Comparison of ENCODE assay signal across 9 mouse cellular contexts in genomic region chr3:119154604-119155444, GRCm38 (mm10).
DNase-seq lines count a peak whose midpoint lies in the region; ATAC-seq lines count a peak whose summit lies in the region.
"Had no signal": no experiment of that assay in that cellular context is flagged by ENCODE, and none has a peak within 500 bp of the region (broad histone marks: within the 10 kb centered on the region; RNA-seq: fewer than 3 reads in every experiment).

No protein-coding gene starts in this region.

- peak; percentile 5 for DNase-seq in kidney, postnatal 10 days
- no peak for DNase-seq in kidney, adult 8-10 months
- peak; percentile 66 for DNase-seq in embryo, embryonic 10.5 days (ENCODE audit: low spot score)
- peak; percentile 78 for DNase-seq in forebrain, embryonic 14.5 days (ENCODE audit: low spot score)
- DNase-seq in heart, postnatal 36 days = no peak
- no peak for DNase-seq in ovary, postnatal 36 days (ENCODE audit: low spot score)
- no peak for DNase-seq in gastrocnemius, adult 8-10 months (ENCODE audit: low spot score in 2 of 2)

- no peaks in the 10 kb centered on the region for H3K9me3 ChIP-seq in forebrain, embryonic 14.5 days (replicated peaks; ENCODE audit: control insufficient read depth, low read length)
- no peaks in the 10 kb centered on the region for H3K9me3 ChIP-seq in midbrain, embryonic 15.5 days

- H3K36me3 ChIP-seq in forebrain, embryonic 14.5 days (ENCODE audit: control insufficient read depth, insufficient read depth, low read length) = no peaks in the 10 kb centered on the region
- no peaks in the 10 kb centered on the region for H3K36me3 ChIP-seq in midbrain, embryonic 15.5 days (replicated peaks)

- H3K27ac ChIP-seq in forebrain, embryonic 14.5 days (ENCODE audit: low read depth, low read length) = peak overlapping the region; percentile 50; the same call in 1 of the 2 replicates
- peak overlapping the region; percentile 62 for H3K27ac ChIP-seq in midbrain, embryonic 15.5 days

- WGBS in forebrain, embryonic 14.5 days = 3% methylated on average over 17 of the region's 17 CpGs
- 5% methylated on average over 17 of the region's 17 CpGs for WGBS in midbrain, embryonic 15.5 days

- peak; percentile 93 for ATAC-seq in forebrain, embryonic 14.5 days
- ATAC-seq in midbrain, embryonic 15.5 days (replicated peaks) = peak; percentile 92

- peak overlapping the region; percentile 18 for H3K4me3 ChIP-seq in forebrain, embryonic 14.5 days (ENCODE audit: low read depth, low read length)
- peak overlapping the region; percentile 29 for H3K4me3 ChIP-seq in midbrain, embryonic 15.5 days
- H3K4me3 ChIP-seq: megakaryocyte, embryonic 14.5 days had no signal

- no peaks in the 10 kb centered on the region for H3K27me3 ChIP-seq in forebrain, embryonic 14.5 days (replicated peaks; ENCODE audit: control insufficient read depth, insufficient read depth, low read length)
- H3K27me3 ChIP-seq in midbrain, embryonic 15.5 days (replicated peaks) = no peaks in the 10 kb centered on the region
- H3K27me3 ChIP-seq: megakaryocyte, embryonic 14.5 days had no signal

- H3K4me1 ChIP-seq in forebrain, embryonic 14.5 days (ENCODE audit: control insufficient read depth, insufficient read depth, low read length) = peaks cover 10% of the 10 kb centered on the region
- H3K4me1 ChIP-seq in midbrain, embryonic 15.5 days = peaks cover 6% of the 10 kb centered on the region
- H3K4me1 ChIP-seq: megakaryocyte, embryonic 14.5 days had no signal

- intact Hi-C loops in heart, postnatal 36 days (cut with DNase I) = no loop called here

- peak overlapping the region; percentile 45 for H3K4me2 ChIP-seq in forebrain, embryonic 14.5 days (ENCODE audit: low read length)
- peak overlapping the region; percentile 49 for H3K4me2 ChIP-seq in midbrain, embryonic 15.5 days

- H3K9ac ChIP-seq in forebrain, embryonic 14.5 days (ENCODE audit: low read length) = peak overlapping the region; percentile 53
- H3K9ac ChIP-seq in midbrain, embryonic 15.5 days = peak overlapping the region; percentile 29

Comparison
In these comparisons a context has a peak if more than half of its experiments do, and no peak if none do; other contexts are left out.
1. DNase-seq: peak in kidney, postnatal 10 days (single experiment), embryo, embryonic 10.5 days (single experiment) and forebrain, embryonic 14.5 days (single experiment); none in kidney, adult 8-10 months (0 of 2), heart, postnatal 36 days (0 of 2), ovary, postnatal 36 days (single experiment) and gastrocnemius, adult 8-10 months (0 of 2).